Mouse (Mus musculus) thymus, adult 2 months (tissue): ENCODE measurements around the gene Ror1. TPM values are rescaled to one million over a fixed set of nuclear protein-coding genes. Genes with fewer than 3 reads are reported as not detected.

ENCODE experiments used
- DNase-seq: peaks from one replicate; pipeline ENCODE4 v3.0.0; 2021
- H3K27ac ChIP-seq: fragments of 200-500 bp; 2 replicates; pipeline ENCODE4 v1.5.1; 2012; ENCODE audit warnings: low read length, control low read depth; ENCODE audit not compliant: control insufficient read depth, insufficient read depth
- H3K27me3 ChIP-seq: fragments of 200-500 bp; 2 replicates; pipeline ENCODE4 v1.6.1; 2012; ENCODE audit warnings: mild to moderate bottlenecking, low read length, moderate library complexity, mixed read lengths; ENCODE audit not compliant: control insufficient read depth, insufficient read depth
- H3K36me3 ChIP-seq: fragments of 200-500 bp; 2 replicates; pipeline ENCODE4 v1.6.1; 2012; ENCODE audit warnings: mild to moderate bottlenecking, low read length, moderate library complexity; ENCODE audit not compliant: control insufficient read depth, insufficient read depth
- H3K4me1 ChIP-seq: fragments of 200-500 bp; replicated peaks from 2 replicates; pipeline ENCODE4 v1.6.1; 2012; ENCODE audit warnings: low read length; ENCODE audit not compliant: control insufficient read depth, insufficient read depth
- H3K4me3 ChIP-seq: fragments of 200-500 bp; 2 replicates; pipeline ENCODE4 v1.5.1; 2012; ENCODE audit warnings: mild to moderate bottlenecking, low read length, control low read depth, moderate library complexity; ENCODE audit not compliant: control insufficient read depth, insufficient read depth
- CTCF ChIP-seq: fragments of 200-500 bp; IDR thresholded peaks from 2 replicates; pipeline ENCODE4 v1.5.1; 2012; ENCODE audit warnings: mild to moderate bottlenecking, control low read depth, low read length, moderate library complexity, borderline replicate concordance; ENCODE audit not compliant: control insufficient read depth, poor library complexity, insufficient read depth; ENCODE audit errors: extremely low read depth
- POLR2A ChIP-seq: fragments of 200-500 bp; IDR thresholded peaks from 2 replicates; pipeline ENCODE4 v1.6.1; 2012; ENCODE audit warnings: mild to moderate bottlenecking, low read length, control low read depth, moderate library complexity; ENCODE audit not compliant: control insufficient read depth, poor library complexity, insufficient read depth; ENCODE audit errors: extremely low read depth
- WGBS: fragments of 180-500 bp; shearing (Covaris S2); methylation state at CpG from one replicate; pipeline ENCODE4 v1.1.7; 2018; 5-methylcytosine and 5-hydroxymethylcytosine counted together
- polyA plus RNA-seq: library from polyadenylated mRNA; depleted of rRNA; stranded (reverse); fragments of >200 nt; gene quantifications from 2 replicates; pipeline ENCODE4 v1.2.3, GENCODE M21; 2012; rRNA removed

Ror1 gene
- polyA plus RNA-seq, result 0.65 and 0.84 TPM in 2 replicates

DNA sequence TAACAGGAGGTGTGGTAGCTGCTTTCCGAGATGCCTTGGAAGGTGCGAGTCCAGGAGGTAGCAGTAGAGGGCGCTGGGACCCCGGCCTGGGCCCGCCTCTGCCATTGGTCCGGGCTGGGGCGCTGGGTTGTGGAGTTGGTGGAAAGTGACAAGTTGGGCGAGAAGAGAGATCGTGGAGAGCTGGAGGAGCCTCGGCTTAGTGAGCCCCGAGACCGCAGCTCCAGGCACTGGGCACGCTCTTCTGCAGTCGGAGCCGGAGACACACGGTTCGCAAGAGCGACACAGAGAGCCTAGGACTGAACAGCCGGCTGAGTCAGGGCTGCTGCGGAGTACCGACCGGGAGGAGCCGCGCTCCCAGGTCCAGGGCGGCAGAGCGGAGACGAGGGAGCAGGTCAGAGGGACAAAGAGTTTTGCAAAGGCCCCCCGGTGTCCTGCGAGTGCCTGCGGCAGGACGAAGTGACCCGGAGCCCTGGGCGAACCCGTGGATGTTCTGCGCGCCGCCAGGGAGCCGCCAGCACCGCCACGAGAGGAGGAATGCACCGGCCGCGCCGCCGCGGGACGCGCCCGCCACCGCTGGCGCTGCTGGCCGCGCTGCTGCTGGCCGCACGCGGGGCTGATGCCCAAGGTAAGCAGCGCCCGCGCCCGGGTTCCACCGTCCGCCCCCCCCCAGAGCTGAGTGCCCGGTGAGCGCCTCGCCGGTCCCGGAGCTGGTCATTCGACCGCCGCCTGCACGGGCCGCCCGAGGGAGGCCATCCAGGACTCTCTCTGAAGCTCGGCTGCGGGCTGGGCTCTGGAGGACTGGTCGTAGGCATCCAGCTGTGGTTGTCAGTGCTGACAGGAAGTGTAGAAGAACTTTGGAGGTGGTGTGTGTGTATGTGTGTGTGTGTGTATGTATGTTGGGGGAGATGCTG, at the start of gene Ror1:
TSS of gene Ror1 (plus strand) at position 107 of the 911 bp plus-strand sequence.
- TF ChIP-seq POLR2A (no peak), CTCF (peak; percentile 64; the same call in 1 of the 2 replicates)
- peaks cover 7% of the 10 kb centered on the region; the same call in 1 of the 2 replicates for H3K27me3 ChIP-seq
- 0 out of 2 replicates have a peak, but pooled peaks cover 5% of the 10 kb centered on the region for H3K4me1 ChIP-seq
- DNase-seq, result peak; percentile 74
- 1% methylated on average over 75 of the region's 76 CpGs for WGBS
- no peaks in the 10 kb centered on the region for H3K36me3 ChIP-seq
- peak within 1 kb of the TSS; percentile 27 for H3K4me3 ChIP-seq
- H3K27ac ChIP-seq, result no peak within 1 kb of the TSS

DNA sequence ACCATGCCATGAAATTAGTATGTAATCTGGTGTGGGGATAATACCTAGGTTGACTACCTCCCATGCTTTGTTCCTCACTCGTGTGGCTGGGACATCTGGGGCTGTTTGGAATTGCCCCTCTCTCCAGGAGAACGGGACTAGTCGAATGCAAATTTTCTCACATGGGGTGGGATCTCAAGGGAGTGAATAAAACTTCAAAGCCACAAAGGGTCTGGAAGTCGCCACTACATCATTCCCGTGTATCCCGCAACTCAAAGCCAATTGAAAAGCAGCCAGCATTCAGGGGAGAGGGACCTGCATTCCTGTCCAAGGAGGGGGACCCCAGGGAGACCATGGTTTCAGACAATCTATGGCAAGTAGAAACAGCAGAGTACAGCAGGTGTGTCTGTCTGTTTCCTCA, 48.5 kb upstream of the Ror1 start:
- Histone ChIP-seq H3K36me3 (no peaks in the 10 kb centered on the region), H3K4me1 (no peaks in the 10 kb centered on the region), H3K4me3 (no peak overlapping the region), H3K27me3 (no peaks in the 10 kb centered on the region), H3K27ac (no peak overlapping the region)
- no peak for DNase-seq
- 88% methylated on average over 6 of the region's 6 CpGs for WGBS
- TF ChIP-seq CTCF, result no peak
- no peak for TF ChIP-seq POLR2A

DNA sequence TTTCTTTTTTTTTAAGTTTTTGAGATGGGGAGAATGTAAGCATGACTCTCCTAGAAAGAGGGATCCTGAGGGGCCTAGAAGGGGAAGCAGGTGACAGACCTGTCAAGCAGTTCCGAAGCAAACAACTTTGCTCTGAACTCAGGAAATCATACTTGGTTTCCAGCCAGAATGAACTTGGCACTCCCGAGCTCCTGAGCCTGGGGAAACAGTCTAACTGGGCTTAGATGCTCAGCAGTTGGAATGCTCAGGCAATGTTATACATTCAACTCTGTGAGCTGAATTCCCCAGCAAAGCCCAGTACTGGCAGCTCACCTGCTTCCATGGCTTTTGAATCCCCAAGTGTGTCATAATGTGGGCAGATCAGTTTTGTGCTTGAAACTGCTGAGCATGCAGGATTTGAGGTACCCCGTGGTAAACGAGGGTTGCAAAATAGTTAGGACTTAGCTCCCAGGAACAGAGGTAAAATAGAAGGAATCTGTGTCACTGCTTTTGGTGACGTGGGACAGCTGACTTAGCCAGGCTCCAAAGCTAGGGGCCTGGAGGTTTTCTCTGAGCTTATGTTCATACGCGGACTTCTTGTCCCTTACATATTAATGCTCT, 47.1 kb upstream of the Ror1 start:
- no peak overlapping the region for H3K27ac ChIP-seq
- whole genome bisulfite sequencing, result 61% methylated on average over 7 of the region's 7 CpGs

DNA sequence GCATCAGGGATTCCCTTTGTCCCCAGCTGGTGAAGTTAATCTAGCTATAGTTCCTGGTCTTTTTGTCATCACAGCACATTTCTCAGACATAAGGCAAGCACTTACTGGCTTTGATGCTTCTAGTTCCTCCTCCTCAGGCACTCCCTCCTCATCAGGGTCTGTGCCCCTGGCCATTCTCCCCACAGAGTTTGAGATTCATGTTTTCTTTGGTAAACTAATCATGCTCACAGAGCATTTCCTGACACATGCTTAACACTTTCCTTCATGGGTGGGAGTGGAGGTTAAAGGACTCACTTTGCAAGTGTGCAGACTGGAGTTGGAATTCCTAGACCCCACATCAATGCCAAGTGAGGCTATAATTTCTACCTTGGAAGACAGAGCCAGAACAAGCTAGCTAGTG, 43.8 kb upstream of the Ror1 start:
- no peak overlapping the region for H3K27ac ChIP-seq
- TF ChIP-seq POLR2A, result no peak
- TF ChIP-seq CTCF, result no peak
- no peaks in the 10 kb centered on the region for H3K36me3 ChIP-seq
- H3K4me1 ChIP-seq, result no peaks in the 10 kb centered on the region
- DNase-seq, result no peak
- no peak overlapping the region for H3K4me3 ChIP-seq
- H3K27me3 ChIP-seq, result no peaks in the 10 kb centered on the region

More for the DNA sequence above, 47.1 kb upstream of the Ror1 start:
- DNase-seq, result no peak
- no peaks in the 10 kb centered on the region for H3K27me3 ChIP-seq
- TF ChIP-seq POLR2A (no peak), CTCF (no peak)
- no peaks in the 10 kb centered on the region for H3K36me3 ChIP-seq
- no peak overlapping the region for H3K4me3 ChIP-seq
- no peaks in the 10 kb centered on the region for H3K4me1 ChIP-seq

DNA sequence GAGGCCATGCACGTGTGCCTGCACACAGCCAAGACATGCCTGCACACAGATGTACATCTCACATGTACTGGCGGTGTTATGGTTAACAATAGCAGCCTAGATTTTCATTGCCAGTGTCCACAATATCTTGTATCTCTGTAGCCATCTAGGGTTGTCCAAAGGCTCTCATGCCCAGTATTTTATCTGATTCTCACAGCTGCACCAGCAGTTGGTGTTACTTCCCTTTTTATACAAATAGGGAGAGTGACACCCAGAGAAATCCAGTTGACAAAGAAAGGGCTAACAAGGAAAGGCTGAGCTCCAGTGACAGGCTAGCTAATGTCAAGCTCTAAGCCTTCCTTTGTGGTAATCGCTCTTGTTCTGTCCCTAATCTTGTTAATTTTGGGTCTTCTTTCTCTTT, 43.3 kb upstream of the Ror1 start:
- Histone ChIP-seq H3K4me3 (no peak overlapping the region), H3K36me3 (no peaks in the 10 kb centered on the region), H3K4me1 (no peaks in the 10 kb centered on the region), H3K27ac (no peak overlapping the region), H3K27me3 (no peaks in the 10 kb centered on the region)
- TF ChIP-seq CTCF, result no peak
- no peak for TF ChIP-seq POLR2A
- no peak for DNase-seq
- WGBS, result 14% methylated on average over 3 of the region's 3 CpGs

DNA sequence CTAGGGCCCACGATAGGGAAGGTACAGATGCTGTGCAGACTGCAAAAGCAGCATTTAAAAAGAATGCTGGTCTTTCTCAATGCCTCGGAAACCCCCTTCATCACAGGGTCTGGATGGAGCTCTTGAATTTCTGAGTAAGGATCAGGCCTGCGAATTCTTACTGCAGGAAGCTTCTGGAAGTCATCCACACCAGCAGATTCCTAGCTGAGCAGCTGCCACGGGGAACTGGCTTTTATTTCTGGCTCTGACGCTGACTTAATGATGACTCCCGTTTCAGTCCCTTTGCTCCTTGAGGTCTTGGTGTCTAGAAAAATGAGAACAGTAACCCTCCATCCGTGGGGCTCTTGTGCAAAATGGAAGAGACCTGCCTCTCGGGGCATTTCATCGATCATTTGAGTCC, 39.5 kb upstream of the Ror1 start:
- WGBS, result 87% methylated on average over 9 of the region's 9 CpGs
- Histone ChIP-seq H3K36me3 (no peaks in the 10 kb centered on the region), H3K27ac (no peak overlapping the region), H3K4me1 (no peaks in the 10 kb centered on the region), H3K4me3 (no peak overlapping the region), H3K27me3 (no peaks in the 10 kb centered on the region)
- DNase-seq, result no peak
- no peak for TF ChIP-seq CTCF
- no peak for TF ChIP-seq POLR2A

DNA sequence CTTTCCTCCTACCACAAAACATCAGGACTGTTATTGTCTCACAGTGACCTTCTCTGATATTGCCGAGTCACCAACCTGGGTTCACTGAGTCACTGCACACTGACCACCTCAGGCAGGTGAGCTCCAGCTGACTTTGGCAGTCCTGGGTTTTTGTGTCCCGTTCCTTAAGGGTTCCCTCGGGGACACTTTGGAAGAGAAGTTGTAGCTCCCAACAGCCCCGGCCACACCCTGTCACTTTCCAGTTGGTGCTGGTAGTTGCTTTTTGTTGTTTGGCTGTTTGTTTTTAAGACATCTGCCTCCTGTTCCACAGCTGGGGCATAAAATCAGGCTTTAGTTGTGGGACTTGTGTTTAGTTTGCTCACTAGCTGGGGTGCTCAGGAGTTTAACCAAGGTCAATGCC, 39.1 kb upstream of the Ror1 start:
- Histone ChIP-seq H3K27ac (no peak overlapping the region), H3K4me1 (no peaks in the 10 kb centered on the region), H3K36me3 (no peaks in the 10 kb centered on the region), H3K4me3 (no peak overlapping the region), H3K27me3 (no peaks in the 10 kb centered on the region)
- WGBS, result 96% methylated on average over 4 of the region's 4 CpGs
- TF ChIP-seq POLR2A (no peak), CTCF (no peak)
- no peak for DNase-seq
